23 mouse cellular contexts compared by ENCODE assay signal in genomic region chr8:109121776-109122175, GRCm38 (mm10).
DNase-seq lines count a peak whose midpoint lies in the region; ATAC-seq lines count a peak whose summit lies in the region.
"Had no signal": no experiment of that assay in that cellular context is flagged by ENCODE, and none has a peak within 500 bp of the region (broad histone marks: within the 10 kb centered on the region; RNA-seq: fewer than 3 reads in every experiment).

No protein-coding gene starts in this region.

- H3K9ac ChIP-seq in forebrain, embryonic 13.5 days = no peak overlapping the region
- H3K9ac ChIP-seq in kidney, embryonic 16.5 days (replicated peaks; ENCODE audit: low read length) = no peak overlapping the region
- H3K9ac ChIP-seq in kidney, embryonic 14.5 days (ENCODE audit: low read depth, low read length) = no peak overlapping the region
- no peak overlapping the region for H3K9ac ChIP-seq in hindbrain, embryonic 12.5 days
- H3K9ac ChIP-seq in neural tube, embryonic 11.5 days (ENCODE audit: low read length) = no peak overlapping the region
- H3K9ac ChIP-seq: heart, embryonic 13.5 days; intestine, embryonic 15.5 days; kidney, embryonic 15.5 days had no signal

- no peak overlapping the region for H3K4me3 ChIP-seq in forebrain, embryonic 10.5 days
- no peak overlapping the region for H3K4me3 ChIP-seq in forebrain, embryonic 13.5 days
- H3K4me3 ChIP-seq in kidney, embryonic 16.5 days (ENCODE audit: low read length) = no peak overlapping the region
- H3K4me3 ChIP-seq in kidney, embryonic 14.5 days (ENCODE audit: low read length) = no peak overlapping the region
- no peak overlapping the region for H3K4me3 ChIP-seq in hindbrain, embryonic 12.5 days
- no peak overlapping the region for H3K4me3 ChIP-seq in neural tube, embryonic 11.5 days (ENCODE audit: low read depth, low read length)
- H3K4me3 ChIP-seq: gastrocnemius, adult 2 months; heart, embryonic 13.5 days; intestine, embryonic 15.5 days; kidney, embryonic 15.5 days; myocyte had no signal

- no peak overlapping the region for H3K4me2 ChIP-seq in forebrain, embryonic 13.5 days
- H3K4me2 ChIP-seq in kidney, embryonic 16.5 days (replicated peaks; ENCODE audit: low read depth, low read length) = peak overlapping the region; percentile 4; the same call in 1 of the 2 replicates
- no peak overlapping the region for H3K4me2 ChIP-seq in kidney, embryonic 14.5 days (replicated peaks; ENCODE audit: low read depth, low read length)
- no peak overlapping the region for H3K4me2 ChIP-seq in hindbrain, embryonic 12.5 days (replicated peaks)
- H3K4me2 ChIP-seq in neural tube, embryonic 11.5 days (ENCODE audit: low read depth) = no peak overlapping the region
- H3K4me2 ChIP-seq: heart, embryonic 13.5 days; intestine, embryonic 15.5 days; kidney, embryonic 15.5 days; liver, embryonic 11.5 days had no signal

- no peak for ATAC-seq in forebrain, embryonic 13.5 days
- no peak for ATAC-seq in kidney, embryonic 16.5 days (ENCODE audit: low FRiP score, low TSS enrichment)
- no peak for ATAC-seq in kidney, embryonic 14.5 days (ENCODE audit: low FRiP score, low TSS enrichment)
- no peak for ATAC-seq in hindbrain, embryonic 12.5 days (ENCODE audit: low FRiP score)
- no peak for ATAC-seq in neural tube, embryonic 11.5 days (ENCODE audit: insufficient read depth, low FRiP score, low TSS enrichment)
- ATAC-seq: activated CD4-positive, CD25-positive, alpha-beta regulatory T cell, adult 4 months; CD4-positive, CD25-positive, alpha-beta regulatory T cell, adult 4 months; intestine, embryonic 15.5 days had no signal

- peak; percentile 22 for DNase-seq in forebrain, embryonic 10.5 days (ENCODE audit: extremely low spot score, low spot score)
- peak; percentile 47 for DNase-seq in neural tube, embryonic 11.5 days (ENCODE audit: low spot score)
- DNase-seq in gastrocnemius, adult 18-20 months (ENCODE audit: low spot score) = no peak
- DNase-seq in thymus, postnatal 25 days = no peak
- DNase-seq: adrenal gland, postnatal 14 days; cerebellum, adult 11 months; cerebellum, postnatal 10 days; gastrocnemius, adult 2 months; heart, postnatal 36 days; lung, adult 18-20 months; lung, postnatal 14 days; thymus, postnatal 14 days had no signal

- H3K27ac ChIP-seq in forebrain, embryonic 10.5 days = no peak overlapping the region
- no peak overlapping the region for H3K27ac ChIP-seq in forebrain, embryonic 13.5 days
- H3K27ac ChIP-seq in kidney, embryonic 16.5 days (ENCODE audit: low read length) = no peak overlapping the region
- no peak overlapping the region for H3K27ac ChIP-seq in kidney, embryonic 14.5 days (ENCODE audit: low read depth, low read length)
- peak overlapping the region; percentile 57 for H3K27ac ChIP-seq in hindbrain, embryonic 12.5 days
- H3K27ac ChIP-seq in neural tube, embryonic 11.5 days (ENCODE audit: low read depth, low read length) = no peak overlapping the region
- H3K27ac ChIP-seq: gastrocnemius, adult 2 months; heart, embryonic 13.5 days; intestine, embryonic 15.5 days; kidney, embryonic 15.5 days had no signal

- H3K27me3 ChIP-seq in forebrain, embryonic 10.5 days (ENCODE audit: poor library complexity, severe bottlenecking) = peaks cover 13% of the 10 kb centered on the region; the same call in 1 of the 2 replicates
- H3K27me3 ChIP-seq in forebrain, embryonic 13.5 days = no peaks in the 10 kb centered on the region
- no peaks in the 10 kb centered on the region for H3K27me3 ChIP-seq in kidney, embryonic 16.5 days (ENCODE audit: insufficient read depth, low read length)
- no peaks in the 10 kb centered on the region for H3K27me3 ChIP-seq in kidney, embryonic 14.5 days (ENCODE audit: control insufficient read depth, insufficient read depth, low read length)
- no peaks in the 10 kb centered on the region; the same call in 1 of the 2 replicates for H3K27me3 ChIP-seq in hindbrain, embryonic 12.5 days
- H3K27me3 ChIP-seq in neural tube, embryonic 11.5 days (ENCODE audit: control insufficient read depth, insufficient read depth, low read length) = no peaks in the 10 kb centered on the region
- H3K27me3 ChIP-seq: heart, embryonic 13.5 days; intestine, embryonic 15.5 days; kidney, embryonic 15.5 days had no signal

- H3K4me1 ChIP-seq in forebrain, embryonic 10.5 days = peaks cover 13% of the 10 kb centered on the region
- H3K4me1 ChIP-seq in forebrain, embryonic 13.5 days = peaks cover 6% of the 10 kb centered on the region; the same call in 1 of the 2 replicates
- 0 out of 2 replicates have a peak, but pooled peaks cover 4% of the 10 kb centered on the region for H3K4me1 ChIP-seq in kidney, embryonic 16.5 days (ENCODE audit: insufficient read depth, low read length)
- H3K4me1 ChIP-seq in kidney, embryonic 14.5 days (ENCODE audit: control insufficient read depth, insufficient read depth, low read length) = no peaks in the 10 kb centered on the region
- peaks cover 8% of the 10 kb centered on the region for H3K4me1 ChIP-seq in hindbrain, embryonic 12.5 days
- no peaks in the 10 kb centered on the region for H3K4me1 ChIP-seq in neural tube, embryonic 11.5 days (ENCODE audit: control insufficient read depth, insufficient read depth, low read length)
- H3K4me1 ChIP-seq: heart, embryonic 13.5 days; intestine, embryonic 15.5 days had no signal

- H3K36me3 ChIP-seq in forebrain, embryonic 10.5 days (replicated peaks) = no peaks in the 10 kb centered on the region
- no peaks in the 10 kb centered on the region for H3K36me3 ChIP-seq in forebrain, embryonic 13.5 days (ENCODE audit: poor library complexity, severe bottlenecking)
- no peaks in the 10 kb centered on the region for H3K36me3 ChIP-seq in kidney, embryonic 16.5 days (ENCODE audit: insufficient read depth, low read length)
- H3K36me3 ChIP-seq in kidney, embryonic 14.5 days (ENCODE audit: control insufficient read depth, insufficient read depth, low read length) = no peaks in the 10 kb centered on the region
- H3K36me3 ChIP-seq in hindbrain, embryonic 12.5 days = no peaks in the 10 kb centered on the region
- no peaks in the 10 kb centered on the region for H3K36me3 ChIP-seq in neural tube, embryonic 11.5 days (ENCODE audit: control insufficient read depth, insufficient read depth, low read length)
- H3K36me3 ChIP-seq: heart, embryonic 13.5 days; intestine, embryonic 15.5 days; kidney, embryonic 15.5 days had no signal

- H3K9me3 ChIP-seq in forebrain, embryonic 10.5 days = no peaks in the 10 kb centered on the region
- no peaks in the 10 kb centered on the region for H3K9me3 ChIP-seq in forebrain, embryonic 13.5 days (replicated peaks)
- H3K9me3 ChIP-seq in kidney, embryonic 16.5 days (ENCODE audit: low read length) = no peaks in the 10 kb centered on the region
- peaks cover 4% of the 10 kb centered on the region; the same call in 1 of the 2 replicates for H3K9me3 ChIP-seq in kidney, embryonic 14.5 days (ENCODE audit: control insufficient read depth, low read length)
- H3K9me3 ChIP-seq in hindbrain, embryonic 12.5 days (replicated peaks) = no peaks in the 10 kb centered on the region
- no peaks in the 10 kb centered on the region for H3K9me3 ChIP-seq in neural tube, embryonic 11.5 days (ENCODE audit: control insufficient read depth, low read length)
- H3K9me3 ChIP-seq: heart, embryonic 13.5 days; intestine, embryonic 15.5 days; kidney, embryonic 15.5 days had no signal

- WGBS in forebrain, embryonic 10.5 days = 15% methylated on average over 6 of the region's 6 CpGs
- WGBS in forebrain, embryonic 13.5 days = 4% methylated on average over 6 of the region's 6 CpGs
- 29% methylated on average over 6 of the region's 6 CpGs for WGBS in kidney, embryonic 16.5 days
- WGBS in kidney, embryonic 14.5 days = 17% methylated on average over 6 of the region's 6 CpGs
- 13% methylated on average over 6 of the region's 6 CpGs for WGBS in hindbrain, embryonic 12.5 days
- WGBS in neural tube, embryonic 11.5 days = 15% methylated on average over 6 of the region's 6 CpGs

Comparison
In these comparisons a context has a peak if more than half of its experiments do, and no peak if none do; other contexts are left out.
1. DNase-seq: peak in forebrain, embryonic 10.5 days (single experiment) and neural tube, embryonic 11.5 days (single experiment); none in gastrocnemius, adult 18-20 months (single experiment) and thymus, postnatal 25 days (single experiment).